ENCODE assay signal across 9 mouse cellular contexts in genomic region chr5:139364260-139364910, GRCm38 (mm10). TPM values are rescaled to one million over a fixed set of nuclear protein-coding genes. Genes with fewer than 3 reads are reported as not detected.
A peak's percentile ranks its signal among the peaks of the same experiment; 100 is the strongest.
DNase-seq lines count a peak whose midpoint lies in the region; ATAC-seq and TF ChIP-seq lines count a peak whose summit lies in the region.
"Had no signal": no experiment of that assay in that cellular context is flagged by ENCODE, and none has a peak within 500 bp of the region (broad histone marks: within the 10 kb centered on the region; RNA-seq: fewer than 3 reads in every experiment).

No protein-coding gene starts in this region.

- H3K9ac ChIP-seq in ES-Bruce4 (ENCODE audit: low read depth, poor library complexity, severe bottlenecking): no peak overlapping the region
- 0 out of 2 replicates have a peak overlapping the region, but pooled peaks have one; percentile 28 for H3K9ac ChIP-seq in forebrain, postnatal 0 days
- H3K9ac ChIP-seq in lung, embryonic 15.5 days: peak overlapping the region; percentile 6; the same call in 1 of the 2 replicates

- H3K27ac ChIP-seq in ES-Bruce4 (ENCODE audit: insufficient read depth, low read length): no peak overlapping the region
- H3K27ac ChIP-seq in forebrain, postnatal 0 days (ENCODE audit: low read depth, low read length): 0 out of 2 replicates have a peak overlapping the region, but pooled peaks have one; percentile 23
- H3K27ac ChIP-seq in lung, embryonic 15.5 days: peak overlapping the region; percentile 81
- 0 out of 2 replicates have a peak overlapping the region, but pooled peaks have one; percentile 17 for H3K27ac ChIP-seq in olfactory bulb, adult 2 months (ENCODE audit: insufficient read depth, low read depth, low read length)
- H3K27ac ChIP-seq in thymus, adult 2 months (ENCODE audit: control insufficient read depth, insufficient read depth, low read length): no peak overlapping the region

- H3K4me3 ChIP-seq in ES-Bruce4 (ENCODE audit: low read depth, low read length): no peak overlapping the region
- no peak overlapping the region for H3K4me3 ChIP-seq in forebrain, postnatal 0 days (ENCODE audit: low read depth, low read length)
- H3K4me3 ChIP-seq in lung, embryonic 15.5 days: no peak overlapping the region
- no peak overlapping the region for H3K4me3 ChIP-seq in olfactory bulb, adult 2 months (ENCODE audit: insufficient read depth, low read depth, low read length)
- no peak overlapping the region for H3K4me3 ChIP-seq in thymus, adult 2 months (ENCODE audit: control insufficient read depth, insufficient read depth, low read length)

- 35% methylated on average over 12 of the region's 12 CpGs for WGBS in forebrain, postnatal 0 days
- 23% methylated on average over 12 of the region's 12 CpGs for WGBS in lung, embryonic 15.5 days
- 23% methylated on average over 12 of the region's 12 CpGs for WGBS in olfactory bulb, adult 2 months
- 24% methylated on average over 12 of the region's 12 CpGs for WGBS in thymus, adult 2 months

- TF ChIP-seq POLR2A in ES-Bruce4 (IDR thresholded peaks at IDR 0.05; ENCODE audit: insufficient read depth, low read length): no peak
- no peak for TF ChIP-seq POLR2A in olfactory bulb, adult 2 months (IDR thresholded peaks at IDR 0.05; ENCODE audit: insufficient read depth, low read depth, low read length)
- no peak for TF ChIP-seq POLR2A in thymus, adult 2 months (IDR thresholded peaks at IDR 0.05; ENCODE audit: control insufficient read depth, extremely low read depth, insufficient read depth, low read length, poor library complexity)

- no peaks in the 10 kb centered on the region for H3K27me3 ChIP-seq in ES-Bruce4 (ENCODE audit: control insufficient read depth, insufficient read depth, low read length, poor library complexity, severe bottlenecking)
- H3K27me3 ChIP-seq in forebrain, postnatal 0 days (ENCODE audit: insufficient read depth, low read length): no peaks in the 10 kb centered on the region
- no peaks in the 10 kb centered on the region for H3K27me3 ChIP-seq in lung, embryonic 15.5 days
- no peaks in the 10 kb centered on the region for H3K27me3 ChIP-seq in thymus, adult 2 months (ENCODE audit: control insufficient read depth, insufficient read depth, low read length)

- no peaks in the 10 kb centered on the region for H3K9me3 ChIP-seq in ES-Bruce4 (replicated peaks; ENCODE audit: control insufficient read depth, insufficient read depth, low read length, poor library complexity, severe bottlenecking)
- H3K9me3 ChIP-seq in forebrain, postnatal 0 days (ENCODE audit: low read length): no peaks in the 10 kb centered on the region
- H3K9me3 ChIP-seq in lung, embryonic 15.5 days: no peaks in the 10 kb centered on the region

- H3K4me1 ChIP-seq in ES-Bruce4 (ENCODE audit: control insufficient read depth, insufficient read depth, low read length): peaks cover 6% of the 10 kb centered on the region
- H3K4me1 ChIP-seq in forebrain, postnatal 0 days (ENCODE audit: insufficient read depth): no peaks in the 10 kb centered on the region
- peaks cover 21% of the 10 kb centered on the region for H3K4me1 ChIP-seq in lung, embryonic 15.5 days
- H3K4me1 ChIP-seq in olfactory bulb, adult 2 months (ENCODE audit: control insufficient read depth, insufficient read depth, low read length): peaks cover 20% of the 10 kb centered on the region
- H3K4me1 ChIP-seq in thymus, adult 2 months (replicated peaks; ENCODE audit: control insufficient read depth, insufficient read depth, low read length): peaks cover 31% of the 10 kb centered on the region

- TF ChIP-seq EP300 in ES-Bruce4 (IDR thresholded peaks at IDR 0.05; ENCODE audit: insufficient read depth, low read depth, low read length): peak; percentile 67; the same call in 1 of the 2 replicates

- peak; percentile 78 for ATAC-seq in forebrain, postnatal 0 days
- ATAC-seq in lung, embryonic 15.5 days (ENCODE audit: borderline replicate concordance, extremely low read depth, low FRiP score, low TSS enrichment): peak; percentile 35

- no peaks in the 10 kb centered on the region for H3K36me3 ChIP-seq in ES-Bruce4 (ENCODE audit: control insufficient read depth, insufficient read depth, low read length, poor library complexity, severe bottlenecking)
- peaks cover 16% of the 10 kb centered on the region for H3K36me3 ChIP-seq in forebrain, postnatal 0 days (ENCODE audit: insufficient read depth)
- H3K36me3 ChIP-seq in lung, embryonic 15.5 days: peaks cover 4% of the 10 kb centered on the region; the same call in 1 of the 2 replicates
- no peaks in the 10 kb centered on the region for H3K36me3 ChIP-seq in thymus, adult 2 months (ENCODE audit: control insufficient read depth, insufficient read depth, low read length)

- H3K4me2 ChIP-seq in forebrain, postnatal 0 days (ENCODE audit: low read depth): no peak overlapping the region
- peak overlapping the region; percentile 31; the same call in 1 of the 2 replicates for H3K4me2 ChIP-seq in lung, embryonic 15.5 days

- peak; percentile 95 for TF ChIP-seq CTCF in ES-Bruce4 (IDR thresholded peaks at IDR 0.05; ENCODE audit: low read depth, low read length)
- peak; percentile 99 for TF ChIP-seq CTCF in forebrain, postnatal 0 days (IDR thresholded peaks at IDR 0.05; ENCODE audit: low read depth)
- TF ChIP-seq CTCF in olfactory bulb, adult 2 months (IDR thresholded peaks at IDR 0.05; ENCODE audit: insufficient read depth, low read depth, low read length): no peak
- TF ChIP-seq CTCF in thymus, adult 2 months (IDR thresholded peaks at IDR 0.05; ENCODE audit: borderline replicate concordance, control insufficient read depth, extremely low read depth, insufficient read depth, low read length, poor library complexity): peak; percentile 68; the same call in 1 of the 2 replicates

- peak; percentile 82 for DNase-seq in cerebellum, adult 11-12 months
- peak; percentile 92 for DNase-seq in forebrain, postnatal 0 days
- peak; percentile 94 for DNase-seq in heart, postnatal 4 days
- peak; percentile 78 to 92 for DNase-seq in layer of hippocampus, adult 8-10 months (ENCODE audit: low spot score in 2 of 2)
- DNase-seq in thymus, adult 2 months: peak; percentile 87

RNA-seq across cellular contexts. Expression of gene Cyp2w1, which starts 12.0 kb away (rescaled TPM):
- polyA plus RNA-seq in ES-Bruce4 (2011; ENCODE audit: insufficient read depth, insufficient read length, low read depth, missing spikeins): not detected in 2 replicates
- not detected in 2 replicates for total RNA-seq in forebrain, postnatal 0 days (2014; rRNA removed)
- polyA plus RNA-seq in forebrain, postnatal 0 days (2015; fragmentation: Nextera tagmentation; extraction: Ambion mirVana): not detected in 2 replicates
- total RNA-seq in heart, postnatal 4 days (2021): not detected
- total RNA-seq in layer of hippocampus, adult 8-10 months (2022): not detected
- 0.10 TPM in 1 of 2 replicates, not detected in the other for polyA plus RNA-seq in lung, embryonic 15.5 days (2015; fragmentation: Nextera tagmentation; extraction: Ambion mirVana)
- not detected in 2 replicates for polyA plus RNA-seq in olfactory bulb, adult 2 months (2012; ENCODE audit: insufficient read depth, insufficient read length, low replicate concordance, missing spikeins)
- polyA plus RNA-seq in thymus, adult 2 months (2012; rRNA removed): 0.20 and 1.2 TPM in 2 replicates
- polyA plus RNA-seq: gonadal fat pad, adult 2 months had no signal

RNA-seq across cellular contexts. Expression of gene Gpr146, which starts 13.1 kb away (rescaled TPM):
- polyA plus RNA-seq in ES-Bruce4 (2011; ENCODE audit: insufficient read depth, insufficient read length, low read depth, missing spikeins): 0.82 and 0.91 TPM in 2 replicates
- total RNA-seq in forebrain, postnatal 0 days (2014; rRNA removed): 3.2 and 3.3 TPM in 2 replicates
- 2.4 and 2.8 TPM in 2 replicates for polyA plus RNA-seq in forebrain, postnatal 0 days (2015; fragmentation: Nextera tagmentation; extraction: Ambion mirVana)
- total RNA-seq in heart, postnatal 4 days (2021): 10 to 100 TPM; 23.3 to 28.2 TPM
- 10 to 100 TPM; 12.2 to 14.8 (median 13.2) TPM for total RNA-seq in layer of hippocampus, adult 8-10 months (2022)
- polyA plus RNA-seq in lung, embryonic 15.5 days (2015; fragmentation: Nextera tagmentation; extraction: Ambion mirVana): 5.2 and 6.3 TPM in 2 replicates
- not detected in 2 replicates for polyA plus RNA-seq in olfactory bulb, adult 2 months (2012; ENCODE audit: insufficient read depth, insufficient read length, low replicate concordance, missing spikeins)
- polyA plus RNA-seq in thymus, adult 2 months (2012; rRNA removed): 33.9 and 40.1 TPM in 2 replicates

RNA-seq across cellular contexts. Expression of gene Cox19, which starts 13.2 kb away (rescaled TPM):
- 19.9 and 26.1 TPM in 2 replicates for polyA plus RNA-seq in ES-Bruce4 (2011; ENCODE audit: insufficient read depth, insufficient read length, low read depth, missing spikeins)
- 108 and 109 TPM in 2 replicates for total RNA-seq in forebrain, postnatal 0 days (2014; rRNA removed)
- polyA plus RNA-seq in forebrain, postnatal 0 days (2015; fragmentation: Nextera tagmentation; extraction: Ambion mirVana): 85.7 and 91.1 TPM in 2 replicates
- 10 to 100 TPM; 76.9 to 79.3 TPM for total RNA-seq in heart, postnatal 4 days (2021)
- 10 to 100 TPM; 59.0 to 75.5 (median 67.5) TPM for total RNA-seq in layer of hippocampus, adult 8-10 months (2022)
- polyA plus RNA-seq in lung, embryonic 15.5 days (2015; fragmentation: Nextera tagmentation; extraction: Ambion mirVana): 89.6 and 92.9 TPM in 2 replicates
- not detected in 2 replicates for polyA plus RNA-seq in olfactory bulb, adult 2 months (2012; ENCODE audit: insufficient read depth, insufficient read length, low replicate concordance, missing spikeins)
- polyA plus RNA-seq in thymus, adult 2 months (2012; rRNA removed): 84.7 and 99.2 TPM in 2 replicates

RNA-seq across cellular contexts. Expression of gene Adap1, which starts 39.0 kb away (rescaled TPM):
- 16.5 and 17.0 TPM in 2 replicates for polyA plus RNA-seq in ES-Bruce4 (2011; ENCODE audit: insufficient read depth, insufficient read length, low read depth, missing spikeins)
- 188 and 200 TPM in 2 replicates for total RNA-seq in forebrain, postnatal 0 days (2014; rRNA removed)
- 114 and 128 TPM in 2 replicates for polyA plus RNA-seq in forebrain, postnatal 0 days (2015; fragmentation: Nextera tagmentation; extraction: Ambion mirVana)
- 1 to 10 TPM; 1.8 to 2.4 TPM for total RNA-seq in heart, postnatal 4 days (2021)
- total RNA-seq in layer of hippocampus, adult 8-10 months (2022): 100 to 1,000 TPM; 148 to 186 (median 164) TPM
- polyA plus RNA-seq in lung, embryonic 15.5 days (2015; fragmentation: Nextera tagmentation; extraction: Ambion mirVana): 5.8 and 6.2 TPM in 2 replicates
- not detected in 2 replicates for polyA plus RNA-seq in olfactory bulb, adult 2 months (2012; ENCODE audit: insufficient read depth, insufficient read length, low replicate concordance, missing spikeins)
- 13.1 and 15.5 TPM in 2 replicates for polyA plus RNA-seq in thymus, adult 2 months (2012; rRNA removed)

RNA-seq across cellular contexts. Expression of gene C130050O18Rik, which starts 40.7 kb away (rescaled TPM):
- polyA plus RNA-seq in ES-Bruce4 (2011; ENCODE audit: insufficient read depth, insufficient read length, low read depth, missing spikeins): not detected in 2 replicates
- not detected in 2 replicates for total RNA-seq in forebrain, postnatal 0 days (2014; rRNA removed)
- 0.13 TPM in 1 of 2 replicates, not detected in the other for polyA plus RNA-seq in forebrain, postnatal 0 days (2015; fragmentation: Nextera tagmentation; extraction: Ambion mirVana)
- total RNA-seq in heart, postnatal 4 days (2021): under 1 TPM; 0.47 to 0.74 TPM
- total RNA-seq in layer of hippocampus, adult 8-10 months (2022): 1 to 10 TPM in 2 of 4 experiments, under 1 TPM in 2; 0.54 to 1.2 (median 0.83) TPM
- 0.86 and 1.0 TPM in 2 replicates for polyA plus RNA-seq in lung, embryonic 15.5 days (2015; fragmentation: Nextera tagmentation; extraction: Ambion mirVana)
- polyA plus RNA-seq in olfactory bulb, adult 2 months (2012; ENCODE audit: insufficient read depth, insufficient read length, low replicate concordance, missing spikeins): not detected in 2 replicates
- polyA plus RNA-seq in thymus, adult 2 months (2012; rRNA removed): 1.5 and 2.1 TPM in 2 replicates

Comparison
In these comparisons a context has a peak if more than half of its experiments do, and no peak if none do; other contexts are left out.
1. H3K27ac ChIP-seq: peak in forebrain, postnatal 0 days (single experiment), lung, embryonic 15.5 days (single experiment) and olfactory bulb, adult 2 months (single experiment); none in ES-Bruce4 (single experiment) and thymus, adult 2 months (single experiment).
2. RNA of gene Cox19, which starts 13.2 kb away (polyA plus RNA-seq): 84.7 to 99.2 TPM in thymus, adult 2 months, 89.6 to 92.9 TPM in lung, embryonic 15.5 days, 85.7 to 91.1 TPM in forebrain, postnatal 0 days and 19.9 to 26.1 TPM in ES-Bruce4; not detected in olfactory bulb, adult 2 months; every median in the first group is over 10 times any median in the second.
3. Peak in every context shown above with its lines, with median percentiles within 50 percentile points of each other: DNase-seq.